Mouse (Mus musculus) cerebellum, postnatal 10 days (tissue): ENCODE measurements around the gene Olfr1106.

Source experiments
- DNase-seq, 2 experiments: peaks; one replicate each; pipeline ENCODE4 v3.0.0; 2021; ENCODE audit warnings: mixed read lengths in 2 of 2

The Olfr1106 gene

DNA sequence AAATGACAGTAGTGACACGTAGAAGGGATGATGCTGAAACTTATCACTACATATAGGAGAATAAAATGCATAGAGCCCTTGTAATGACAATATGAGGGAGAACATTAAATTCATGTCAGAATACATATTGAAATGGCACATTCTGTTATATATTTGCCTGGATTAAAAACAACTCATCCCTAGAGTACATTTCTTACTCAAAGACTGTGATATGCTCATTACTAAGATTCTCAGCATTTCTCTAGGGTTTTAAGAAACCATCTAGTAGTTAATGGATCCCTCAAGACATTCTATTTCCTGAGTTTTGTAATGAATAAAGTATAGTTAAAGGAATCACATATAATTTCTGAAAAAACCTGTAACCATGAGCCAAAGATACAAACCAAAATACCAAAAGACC lies at the start of gene Olfr1106:
Gene Olfr1106 (minus strand): TSS at position 101 of the 400 bp plus-strand sequence.
- DNase-seq, result no peak

GRCm38 (mm10) chr2:87095908-87096307 lies 43.8 kb upstream of the Olfr1106 start, which contains the start of gene Olfr1109:
Olfr1109 (minus strand) TSS chr2:87096008.
- no peak for DNase-seq

- DNase-seq, result no peak
Observed at GRCm38 (mm10) chr2:87075717-87076116, 23.6 kb upstream of the Olfr1106 start, which contains the start of gene Olfr1107. Olfr1107 (minus strand) TSS chr2:87075817.

DNA sequence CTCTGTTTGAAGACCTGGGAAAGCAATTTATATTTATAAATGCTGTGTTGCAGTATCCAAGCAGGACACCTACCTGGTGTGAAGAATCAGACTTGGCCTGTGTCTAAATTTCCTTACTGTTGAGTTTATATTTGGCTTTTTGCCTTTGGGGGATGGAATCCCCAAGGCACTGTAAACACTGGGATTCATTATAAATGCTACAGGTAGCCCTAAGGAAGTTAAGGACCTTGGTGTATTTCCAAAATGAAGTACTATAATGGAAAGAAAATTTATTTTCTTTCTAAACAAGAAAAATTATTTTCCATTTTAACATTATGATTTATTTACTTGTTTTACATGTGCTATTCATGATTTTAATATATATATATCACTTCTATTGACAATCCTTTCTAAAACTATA lies 15.6 kb downstream of the Olfr1106 start, which contains the start of gene Olfr1105:
Gene Olfr1105 (minus strand): TSS at position 101 of the 400 bp plus-strand sequence.
- no peak for DNase-seq

DNA sequence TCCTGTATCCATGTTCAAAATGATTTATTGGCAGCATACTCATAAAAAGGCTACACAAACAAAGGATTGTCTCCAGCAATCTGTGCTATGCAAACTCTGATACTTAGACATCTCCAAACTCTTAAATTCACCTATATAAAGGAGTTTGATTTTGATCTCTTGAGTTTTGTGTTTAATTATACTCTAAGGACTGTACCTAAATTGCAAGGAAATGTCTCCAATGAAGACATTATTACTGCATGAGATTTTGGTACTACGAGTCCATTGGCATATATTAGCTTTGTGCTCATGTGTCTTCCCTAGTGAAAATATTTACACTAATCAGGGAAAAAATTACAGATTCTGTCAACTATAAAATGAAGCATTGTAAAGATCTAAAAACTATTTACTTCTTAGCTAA lies 25.1 kb downstream of the Olfr1106 start, which contains the start of gene Olfr1104:
Gene Olfr1104 (minus strand): TSS at position 101 of the 400 bp plus-strand sequence.
- DNase-seq, result no peak

DNA sequence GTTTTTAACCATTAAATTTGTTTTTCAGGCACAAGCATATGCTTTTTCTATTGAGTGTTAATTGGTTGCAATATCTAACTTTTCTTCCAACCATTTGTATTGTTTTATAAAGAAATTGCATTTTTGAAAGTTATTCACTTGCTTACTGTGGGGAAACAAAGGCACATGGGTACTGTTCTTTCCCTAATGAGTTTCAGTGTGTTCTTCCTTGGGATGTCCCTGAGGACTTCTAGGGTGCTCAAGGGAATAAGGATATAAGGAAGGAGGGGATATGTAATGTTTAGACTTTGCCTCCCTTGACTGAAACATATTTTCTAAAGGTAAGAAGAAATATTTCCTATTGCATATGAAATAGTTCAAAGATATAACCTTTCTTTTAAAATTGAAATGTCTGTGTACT lies 54.0 kb downstream of the Olfr1106 start, which contains the start of gene Olfr1102:
Gene Olfr1102 (plus strand): TSS at position 301 of the 400 bp plus-strand sequence.
- no peak for DNase-seq
